Mouse (Mus musculus) A20 (cell line): Measurements from ENCODE around the gene Xpnpep3.

Experiments used
- DNase-seq: peaks from one replicate; pipeline ENCODE4 v3.0.0-alpha.2; 2011; ENCODE audit warnings: low read depth, low spot score

The Xpnpep3 gene

DNA sequence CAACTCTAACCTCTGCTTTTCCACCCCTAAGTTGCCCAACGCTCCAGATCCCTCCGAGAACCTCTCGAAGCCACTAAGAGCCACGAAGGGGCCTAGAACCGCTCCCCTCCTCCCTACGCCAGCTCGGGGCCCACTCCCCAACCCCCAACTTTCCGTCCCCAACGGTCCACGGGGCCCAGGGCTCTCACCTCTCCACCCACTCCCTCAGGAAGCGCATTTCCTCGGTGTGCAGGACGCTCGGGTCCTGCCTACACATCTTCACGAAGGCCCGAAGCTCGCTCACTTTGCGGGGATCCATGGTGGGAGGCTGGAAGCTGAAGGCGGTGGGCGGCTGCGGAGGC is 671 bp upstream of the Xpnpep3 start:
- DNase-seq: no peak

- no peak for DNase-seq
Measured at GRCm38 (mm10) chr15:81405008-81405407, 5.1 kb downstream of the Xpnpep3 start.

- no peak for DNase-seq
Measured at GRCm38 (mm10) chr15:81408199-81408598, 8.3 kb downstream of the Xpnpep3 start, which contains the start of gene Dnajb7. Dnajb7 (minus strand) TSS chr15:81408299.

DNA sequence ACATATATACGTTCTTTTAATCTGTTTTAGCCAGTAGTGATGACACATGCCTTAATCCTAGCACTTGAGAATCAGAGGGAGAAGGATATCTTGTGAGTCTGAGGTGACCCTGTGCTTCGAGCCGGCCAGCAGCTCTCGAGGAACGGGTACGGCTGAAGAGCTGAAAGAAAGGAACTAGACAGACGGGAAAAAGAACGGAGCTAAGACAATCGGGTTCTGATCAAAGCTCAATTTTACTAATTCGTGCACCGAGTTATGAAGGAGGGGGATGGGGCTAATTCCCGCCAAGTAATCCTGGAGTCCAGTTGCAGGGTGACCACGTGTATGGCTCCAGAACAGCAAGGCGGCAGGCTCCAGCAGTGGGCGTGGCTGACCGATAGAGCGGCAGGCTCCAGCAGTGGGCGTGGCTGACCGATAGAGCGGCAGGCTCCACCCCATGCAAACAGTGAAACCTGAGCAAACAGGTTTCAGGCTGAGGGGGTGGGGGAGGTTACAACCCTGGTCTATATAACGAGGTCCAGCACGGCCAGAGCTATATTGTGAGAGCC is 16.9 kb downstream of the Xpnpep3 start:
- DNase-seq: peak; percentile 79

- no peak for DNase-seq
Measured at GRCm38 (mm10) chr15:81418065-81418464, 18.1 kb downstream of the Xpnpep3 start.

- DNase-seq: peak; percentile 20
Measured at GRCm38 (mm10) chr15:81421454-81421853, 21.5 kb downstream of the Xpnpep3 start.

DNA sequence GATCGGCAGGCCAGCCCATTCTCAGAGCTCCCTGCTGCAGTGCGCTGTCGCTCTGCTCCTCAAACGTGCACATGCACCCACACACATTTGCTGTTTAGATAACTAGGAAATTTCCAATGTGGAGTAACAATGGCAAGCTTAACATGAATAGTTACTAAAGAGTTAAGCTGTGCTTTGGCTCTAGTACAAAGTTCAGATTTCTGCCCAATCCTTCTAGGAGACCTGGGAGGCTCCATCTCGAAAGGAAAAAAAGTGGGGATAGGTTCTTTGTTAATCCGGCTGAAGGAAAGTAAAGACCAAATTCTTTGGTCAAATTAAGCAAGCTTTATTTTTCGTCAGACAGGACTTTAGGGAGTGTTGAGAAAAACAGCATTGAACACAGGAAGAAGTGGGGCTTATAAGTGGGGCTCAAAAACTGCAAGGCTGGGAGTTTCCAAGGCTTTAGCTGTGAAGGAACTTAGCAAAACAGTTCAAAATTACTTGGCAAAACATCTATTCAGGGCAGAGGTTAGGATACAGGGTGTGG is 22.3 kb downstream of the Xpnpep3 start:
- no peak for DNase-seq

DNA sequence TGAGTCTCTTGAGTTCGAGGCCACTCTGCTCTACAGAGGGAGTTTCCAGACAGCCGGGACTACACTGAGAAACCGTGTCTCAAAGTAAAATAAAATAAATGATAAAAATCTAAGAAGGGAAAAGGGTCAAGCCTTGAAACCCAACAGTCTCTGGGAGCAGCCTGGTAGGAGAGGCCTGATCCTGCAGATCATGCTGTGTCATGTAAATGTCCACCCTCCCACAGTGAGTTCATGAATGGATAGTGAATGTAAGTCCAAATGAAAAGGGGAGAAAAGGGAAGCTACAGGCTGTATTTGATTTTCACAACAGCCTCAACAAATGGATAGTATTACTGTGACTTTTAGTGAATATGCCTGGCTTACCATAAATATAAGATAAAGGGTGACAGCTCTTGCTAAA is 25.4 kb downstream of the Xpnpep3 start:
- no peak for DNase-seq

DNA sequence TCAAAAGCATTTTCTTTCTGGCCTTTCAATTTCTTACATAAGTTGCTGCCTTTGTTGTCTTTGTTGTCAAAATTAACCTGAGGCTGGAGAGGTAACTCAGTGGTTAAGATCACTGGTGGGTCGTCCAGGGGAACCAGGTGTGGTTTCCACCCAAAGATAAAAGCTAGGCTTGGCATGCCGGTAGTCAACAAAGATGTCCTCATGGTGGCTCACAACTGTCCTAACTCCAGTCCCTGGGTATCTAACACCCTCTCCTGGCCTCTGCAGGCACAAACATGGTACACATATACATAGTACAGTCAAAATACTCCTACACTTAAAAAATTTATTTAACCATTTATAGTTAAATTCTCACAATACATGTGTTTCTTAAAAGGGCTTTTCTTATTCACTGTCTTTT is 28.0 kb downstream of the Xpnpep3 start:
- no peak for DNase-seq

- no peak for DNase-seq
Measured at GRCm38 (mm10) chr15:81431195-81431594, 31.3 kb downstream of the Xpnpep3 start.

- DNase-seq: no peak
Measured at GRCm38 (mm10) chr15:81438345-81438744, 38.4 kb downstream of the Xpnpep3 start.

DNA sequence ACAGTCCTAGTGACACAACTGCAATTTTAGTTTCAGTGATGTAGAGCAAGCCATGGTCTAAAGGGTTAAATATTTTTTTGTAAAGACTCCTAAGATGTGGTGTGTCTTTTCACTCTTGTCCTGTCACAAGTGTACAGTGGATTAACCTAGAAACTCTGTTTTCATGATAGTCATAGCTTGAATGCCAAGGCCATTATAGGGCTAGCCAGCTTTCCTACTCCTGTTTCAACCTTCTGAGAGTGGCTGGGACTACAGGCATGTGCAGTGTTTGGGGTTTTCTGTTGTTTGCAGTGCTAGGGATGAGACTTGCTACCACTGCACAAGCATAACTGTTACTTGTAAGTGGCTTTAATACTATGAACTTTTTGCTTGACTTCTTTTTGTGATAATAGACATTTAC is 39.3 kb downstream of the Xpnpep3 start:
- DNase-seq: no peak

- peak; percentile 66 for DNase-seq
Measured at GRCm38 (mm10) chr15:81448463-81448862, 48.5 kb downstream of the Xpnpep3 start.

GRCm38 (mm10) chr15:81461523-81461922 is 61.6 kb downstream of the Xpnpep3 start:
- DNase-seq: no peak

DNA sequence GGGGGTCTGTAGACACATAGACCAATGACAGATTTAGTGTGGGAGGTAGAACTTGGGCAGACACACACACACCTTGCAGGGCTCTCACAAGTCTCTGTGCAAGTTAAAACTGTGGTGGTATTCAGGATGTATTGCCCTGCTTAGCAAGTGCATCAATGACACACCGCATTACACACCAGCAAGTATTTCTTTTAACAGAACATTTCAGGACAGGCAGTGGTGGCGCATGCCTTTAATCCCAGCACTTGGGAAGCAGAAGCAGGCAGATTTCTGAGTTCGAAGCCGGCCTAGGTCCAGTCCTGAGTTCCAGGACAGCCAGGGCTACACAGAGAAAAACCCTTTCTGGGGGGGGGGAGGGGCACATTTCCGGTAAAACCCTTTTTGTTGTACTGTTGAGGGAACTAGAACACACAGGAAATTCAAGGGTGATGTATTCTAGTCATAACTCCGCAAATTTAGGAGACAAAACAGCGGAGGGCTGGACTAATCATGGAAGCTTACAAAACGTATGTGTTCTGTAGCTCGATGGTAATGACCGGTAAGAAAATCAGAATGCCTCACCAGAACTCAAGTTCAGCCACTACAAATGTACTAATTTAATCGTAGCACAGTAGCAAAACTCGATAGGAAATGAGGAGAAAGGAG is 65.2 kb downstream of the Xpnpep3 start:
- peak; percentile 38 for DNase-seq

DNA sequence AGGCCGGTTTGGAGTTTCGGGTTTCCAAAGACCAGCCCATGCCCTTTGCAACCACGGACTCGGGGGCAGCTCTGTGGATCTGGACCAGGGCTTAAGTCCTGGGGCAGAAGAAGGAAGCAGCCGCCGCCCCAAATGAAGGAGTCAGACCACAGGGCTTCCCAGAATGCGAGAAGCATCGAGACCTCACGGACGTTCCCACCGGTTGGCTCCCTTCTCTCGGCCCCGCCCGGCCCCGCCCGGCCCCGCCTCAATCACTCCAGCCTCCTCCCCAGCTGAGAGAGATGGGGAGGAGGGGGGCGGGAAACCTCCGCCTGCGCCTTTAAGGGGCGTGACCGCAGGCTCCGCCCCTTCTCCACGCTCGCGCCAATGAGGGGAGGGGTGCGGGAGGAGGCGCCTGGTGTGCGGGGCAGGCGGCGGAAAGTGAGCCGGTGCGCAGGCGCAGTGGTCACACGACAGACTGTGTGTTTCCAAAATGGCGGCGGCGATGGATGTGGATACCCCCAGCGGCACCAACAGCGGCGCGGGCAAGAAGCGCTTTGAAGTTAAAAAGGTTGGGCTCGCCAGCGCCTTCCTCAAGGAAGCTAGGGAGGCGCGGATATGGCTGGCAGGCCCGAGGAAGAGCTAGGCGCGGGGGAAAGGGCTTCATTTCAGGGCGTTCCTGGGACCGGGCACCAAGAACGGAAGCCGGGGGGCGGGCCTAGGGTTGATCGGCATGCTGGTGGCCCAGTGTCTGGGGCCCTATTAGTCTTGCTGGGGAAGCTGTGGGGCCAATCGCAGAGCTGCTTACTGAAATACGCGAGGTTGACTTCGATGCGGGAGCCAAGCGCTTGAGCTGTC is 66.2 kb downstream of the Xpnpep3 start, which contains the start of gene Rbx1:
Rbx1 (plus strand) TSS at position 396 of the 837 bp plus-strand sequence.
- peak; percentile 99 for DNase-seq

DNA sequence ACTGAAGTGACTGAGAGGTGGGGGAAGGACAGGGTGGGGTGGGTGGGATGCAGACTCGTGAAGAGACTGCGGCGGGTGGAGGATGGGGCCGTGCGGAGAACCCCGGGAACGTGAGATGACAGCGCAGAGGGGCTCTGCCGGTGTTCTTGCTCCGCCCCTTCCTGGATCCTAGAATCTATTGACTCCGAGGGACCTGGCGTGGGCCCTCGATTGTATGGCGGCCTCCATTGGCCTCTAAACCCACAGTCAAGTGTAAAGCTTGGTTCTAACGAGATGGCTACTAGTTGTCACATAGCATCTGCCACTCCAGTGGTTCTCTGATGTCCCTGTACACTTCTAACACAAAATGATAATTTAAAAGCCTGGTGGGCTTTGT is 66.8 kb downstream of the Xpnpep3 start:
- no peak for DNase-seq

DNA sequence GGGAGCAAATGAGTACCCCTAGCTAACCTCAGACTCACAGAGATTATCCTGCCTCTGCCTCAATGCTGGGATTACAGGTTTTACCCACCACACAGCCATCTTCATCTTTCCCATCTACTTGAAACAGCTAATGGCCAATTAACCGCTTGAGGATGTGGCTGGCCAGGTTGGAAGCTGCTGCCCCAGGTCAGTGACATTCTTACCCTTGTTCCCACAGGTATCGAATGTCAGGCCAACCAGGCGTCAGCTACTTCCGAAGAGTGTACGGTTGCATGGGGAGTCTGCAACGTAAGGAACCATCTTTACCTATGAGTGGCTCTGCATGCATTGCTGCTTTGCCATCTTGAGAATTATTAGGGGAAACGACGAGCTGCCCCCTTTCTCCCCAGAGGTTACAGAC is 70.8 kb downstream of the Xpnpep3 start:
- DNase-seq: no peak

- no peak for DNase-seq
Measured at GRCm38 (mm10) chr15:81472256-81472655, 72.3 kb downstream of the Xpnpep3 start.

DNA sequence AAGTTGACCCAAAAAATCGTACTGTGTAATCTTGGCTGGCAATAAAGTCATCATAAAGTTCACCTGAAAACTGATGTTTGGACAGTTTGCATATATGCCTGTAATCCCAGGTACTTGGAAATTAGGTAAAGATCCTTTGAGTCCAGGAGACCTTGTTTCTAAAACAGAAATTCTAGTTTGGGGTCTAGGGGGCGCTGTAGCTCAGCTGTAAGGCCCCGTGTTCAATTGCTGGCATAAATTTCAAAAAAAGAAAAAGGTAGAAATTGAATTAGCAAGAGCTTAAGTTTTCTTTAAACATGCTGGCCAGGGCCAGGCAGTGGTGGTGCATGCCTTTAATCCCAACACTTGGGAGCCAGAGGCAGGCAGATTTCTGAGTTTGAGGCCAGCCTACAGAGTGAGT is 75.7 kb downstream of the Xpnpep3 start:
- DNase-seq: peak; percentile 48

DNA sequence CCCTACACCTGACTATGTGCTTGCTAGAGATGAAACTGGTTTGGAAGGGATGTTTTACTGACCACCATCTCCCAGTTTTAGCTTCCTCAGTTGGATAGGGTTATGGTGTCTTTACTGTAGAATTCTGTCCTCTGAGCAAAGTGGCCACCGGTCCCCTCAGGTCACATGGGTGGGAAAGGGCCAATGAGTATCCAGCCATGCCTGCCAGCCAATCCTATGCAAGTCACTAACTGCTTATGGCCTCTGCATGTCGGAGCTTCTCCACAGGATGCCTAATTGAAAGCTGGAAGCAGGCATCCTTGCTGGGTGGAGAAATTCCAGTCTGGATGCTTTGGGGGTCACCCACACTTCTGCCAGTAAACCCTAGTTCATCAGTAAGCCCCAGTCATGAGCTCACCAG is 76.7 kb downstream of the Xpnpep3 start:
- no peak for DNase-seq

- no peak for DNase-seq
Measured at GRCm38 (mm10) chr15:81479446-81480213, 79.7 kb downstream of the Xpnpep3 start.
